Mouse (Mus musculus) forebrain, embryonic 10.5 days (tissue): Measurements from ENCODE around the gene Gm5105. TPM values are rescaled to one million over a fixed set of nuclear protein-coding genes. Genes with fewer than 3 reads are reported as not detected.

Experiments used
- DNase-seq: peaks from one replicate; pipeline ENCODE4 v3.0.0-alpha.2; 2017; ENCODE audit warnings: low spot score; ENCODE audit errors: extremely low spot score
- H3K27ac ChIP-seq: fragments of 300-500 bp; sonication (generic); 2 replicates; pipeline ENCODE4 v1.5.1; 2016; ENCODE audit warnings: mild to moderate bottlenecking
- H3K27me3 ChIP-seq: fragments of 300-500 bp; sonication (generic); 2 replicates; pipeline ENCODE4 v1.6.1; 2016; ENCODE audit warnings: mild to moderate bottlenecking; ENCODE audit not compliant: poor library complexity, severe bottlenecking
- H3K36me3 ChIP-seq: fragments of 300-500 bp; sonication (generic); replicated peaks from 2 replicates; pipeline ENCODE4 v1.6.1; 2016; ENCODE audit warnings: mild to moderate bottlenecking, moderate library complexity
- H3K4me1 ChIP-seq: fragments of 300-500 bp; sonication (generic); 2 replicates; pipeline ENCODE4 v1.6.1; 2016
- H3K4me3 ChIP-seq: fragments of 300-500 bp; sonication (generic); 2 replicates; pipeline ENCODE4 v1.5.1; 2016; ENCODE audit warnings: mild to moderate bottlenecking, moderate library complexity
- H3K9me3 ChIP-seq: fragments of 300-500 bp; sonication (generic); 2 replicates; pipeline ENCODE4 v1.6.1; 2016; ENCODE audit warnings: mild to moderate bottlenecking, moderate library complexity
- WGBS: fragments of 180-500 bp; shearing (Covaris S2); methylation state at CpG from one replicate; pipeline ENCODE4 v1.1.7; 2016; 5-methylcytosine and 5-hydroxymethylcytosine counted together
- polyA plus RNA-seq: library from polyadenylated mRNA; unstranded; fragments of >200 nt; fragmentation: Nextera tagmentation; extraction: Ambion mirVana; gene quantifications from 2 replicates; pipeline ENCODE4 v1.2.1, GENCODE M21; 2016

The Gm5105 gene
- polyA plus RNA-seq, 1 experiment from 2014 or later, result not detected

DNA sequence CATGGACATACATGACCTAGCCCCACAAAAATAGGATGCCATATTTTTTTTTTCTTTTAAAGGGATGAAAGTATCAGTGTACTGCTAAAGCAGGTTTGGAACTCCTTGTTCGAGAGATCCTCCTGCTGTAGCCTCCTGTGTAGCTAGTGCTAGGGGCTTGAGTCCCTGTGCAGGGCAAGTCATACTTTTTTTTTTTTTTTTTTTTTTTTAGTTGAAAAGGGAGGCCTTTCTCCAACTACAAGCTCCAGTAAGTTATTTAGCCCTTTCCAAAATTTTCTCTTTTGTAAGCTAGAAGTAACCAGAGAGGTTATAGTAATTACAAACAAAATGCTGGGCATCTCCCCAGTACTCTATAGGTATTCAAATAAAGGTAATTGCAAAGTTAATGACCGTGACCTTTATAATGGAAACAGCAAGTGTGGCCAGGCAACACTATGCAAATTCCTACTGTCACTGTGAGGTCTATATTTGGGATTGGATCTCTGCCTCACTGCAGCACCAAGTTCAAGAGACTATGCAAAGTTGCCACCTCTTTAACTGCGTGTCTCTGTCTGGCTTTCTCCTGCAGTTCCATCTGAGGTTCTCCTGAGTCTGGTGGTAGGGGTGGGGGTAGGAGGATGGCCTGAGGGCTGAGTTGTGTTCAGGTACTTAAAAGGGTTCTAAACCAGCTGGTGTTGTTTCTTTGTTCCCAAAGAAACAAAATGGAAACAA lies 25.4 kb downstream of the Gm5105 start:
- Histone ChIP-seq H3K4me1 (peaks cover 3% of the 10 kb centered on the region; the same call in 1 of the 2 replicates), H3K4me3 (no peak overlapping the region), H3K27ac (no peak overlapping the region), H3K9me3 (no peaks in the 10 kb centered on the region), H3K27me3 (no peaks in the 10 kb centered on the region), H3K36me3 (no peaks in the 10 kb centered on the region)
- 62% methylated on average over 3 of the region's 3 CpGs for WGBS
- no peak for DNase-seq

DNA sequence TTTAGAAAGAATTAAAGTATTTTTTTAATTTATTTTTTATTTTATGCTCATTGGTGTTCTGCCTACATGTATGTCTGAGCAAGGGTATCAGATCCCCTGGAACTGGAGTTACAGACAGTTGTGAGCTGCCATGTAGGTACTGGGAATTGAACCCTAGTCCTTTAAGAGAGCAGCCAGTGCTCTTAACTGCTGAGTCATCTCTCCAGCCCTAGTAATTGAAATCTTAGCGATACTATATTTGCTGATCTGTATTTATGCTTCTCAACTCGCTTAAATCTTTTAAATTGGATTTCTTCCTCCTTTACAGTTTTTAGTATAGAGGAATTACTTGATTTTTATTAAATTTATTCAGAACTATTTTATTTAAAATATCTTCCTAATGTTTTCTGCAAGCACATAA lies 26.2 kb downstream of the Gm5105 start:
- H3K27me3 ChIP-seq, result no peaks in the 10 kb centered on the region
- no peak overlapping the region for H3K27ac ChIP-seq
- no peak overlapping the region for H3K4me3 ChIP-seq
- DNase-seq, result no peak
- no peaks in the 10 kb centered on the region for H3K9me3 ChIP-seq
- 84% methylated on average over 2 of the region's 2 CpGs for WGBS
- peaks cover 3% of the 10 kb centered on the region; the same call in 1 of the 2 replicates for H3K4me1 ChIP-seq
- H3K36me3 ChIP-seq, result no peaks in the 10 kb centered on the region

DNA sequence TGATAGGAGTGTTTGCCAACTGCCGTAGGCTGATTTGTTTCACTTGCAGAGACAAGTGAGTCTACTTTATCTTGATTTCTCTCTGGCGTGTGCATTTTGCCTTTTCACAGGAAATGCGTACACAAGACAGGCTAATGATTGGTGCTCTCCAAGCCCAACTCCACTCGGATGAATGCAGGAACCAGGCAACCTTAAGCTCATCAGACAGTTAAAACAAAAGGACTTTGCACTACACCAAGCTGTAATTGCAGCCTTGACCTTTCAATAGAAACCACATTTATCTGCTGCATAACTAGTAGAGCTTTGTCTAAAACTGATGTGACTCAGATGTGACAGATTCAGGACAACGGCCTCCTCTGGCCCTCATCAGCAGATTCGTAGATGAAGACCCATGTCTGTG lies 33.2 kb downstream of the Gm5105 start:
- Histone ChIP-seq H3K36me3 (no peaks in the 10 kb centered on the region), H3K27ac (no peak overlapping the region), H3K4me3 (no peak overlapping the region), H3K4me1 (no peaks in the 10 kb centered on the region), H3K9me3 (no peaks in the 10 kb centered on the region), H3K27me3 (no peaks in the 10 kb centered on the region)
- no peak for DNase-seq
- 86% methylated on average over 6 of the region's 6 CpGs for WGBS

DNA sequence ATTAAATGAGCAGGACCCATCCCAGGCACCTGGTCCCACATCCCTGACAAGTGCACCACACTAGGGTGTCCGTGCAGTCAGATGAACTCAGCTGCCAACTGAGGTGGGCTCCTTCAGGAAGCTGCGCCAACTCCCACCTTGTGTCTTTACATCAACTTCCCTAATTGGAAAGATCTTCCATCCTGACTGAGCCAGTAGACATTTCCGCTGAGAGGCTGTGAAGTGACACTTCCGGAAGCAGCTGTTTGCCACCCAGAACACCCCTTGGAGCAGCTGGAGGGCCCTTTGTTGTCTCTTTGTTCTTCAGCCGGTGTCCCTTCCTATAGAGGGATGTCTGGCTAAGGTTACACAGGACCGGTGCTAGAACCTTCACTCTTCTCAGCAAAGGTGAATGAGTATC lies 36.6 kb downstream of the Gm5105 start:
- Histone ChIP-seq H3K36me3 (no peaks in the 10 kb centered on the region), H3K4me1 (no peaks in the 10 kb centered on the region), H3K9me3 (no peaks in the 10 kb centered on the region), H3K27ac (no peak overlapping the region), H3K4me3 (no peak overlapping the region), H3K27me3 (no peaks in the 10 kb centered on the region)
- 91% methylated on average over 6 of the region's 6 CpGs for WGBS
- DNase-seq, result no peak

DNA sequence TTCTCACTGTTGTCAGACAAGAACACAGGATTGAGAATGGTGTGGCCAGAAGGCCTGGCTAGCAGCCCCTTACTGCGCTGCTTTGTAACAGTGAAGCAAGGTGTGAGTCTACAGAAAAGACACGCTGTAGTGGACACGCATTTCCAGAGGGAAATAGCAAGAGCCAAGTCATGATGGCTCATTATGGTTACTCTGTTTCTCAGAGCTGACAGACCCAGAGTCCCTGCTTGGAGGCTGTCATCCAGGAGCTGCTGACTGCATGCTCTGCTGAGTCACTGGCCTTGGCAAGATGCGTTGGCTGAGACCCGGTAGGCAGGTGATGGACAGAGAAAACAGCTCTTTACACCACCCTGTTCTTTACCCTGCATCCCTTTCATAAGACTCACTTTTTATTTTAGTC lies 37.8 kb downstream of the Gm5105 start:
- H3K9me3 ChIP-seq, result no peaks in the 10 kb centered on the region
- DNase-seq, result no peak
- no peaks in the 10 kb centered on the region for H3K4me1 ChIP-seq
- 94% methylated on average over 5 of the region's 5 CpGs for WGBS
- no peaks in the 10 kb centered on the region for H3K27me3 ChIP-seq
- H3K36me3 ChIP-seq, result no peaks in the 10 kb centered on the region
- H3K4me3 ChIP-seq, result no peak overlapping the region
- no peak overlapping the region for H3K27ac ChIP-seq

DNA sequence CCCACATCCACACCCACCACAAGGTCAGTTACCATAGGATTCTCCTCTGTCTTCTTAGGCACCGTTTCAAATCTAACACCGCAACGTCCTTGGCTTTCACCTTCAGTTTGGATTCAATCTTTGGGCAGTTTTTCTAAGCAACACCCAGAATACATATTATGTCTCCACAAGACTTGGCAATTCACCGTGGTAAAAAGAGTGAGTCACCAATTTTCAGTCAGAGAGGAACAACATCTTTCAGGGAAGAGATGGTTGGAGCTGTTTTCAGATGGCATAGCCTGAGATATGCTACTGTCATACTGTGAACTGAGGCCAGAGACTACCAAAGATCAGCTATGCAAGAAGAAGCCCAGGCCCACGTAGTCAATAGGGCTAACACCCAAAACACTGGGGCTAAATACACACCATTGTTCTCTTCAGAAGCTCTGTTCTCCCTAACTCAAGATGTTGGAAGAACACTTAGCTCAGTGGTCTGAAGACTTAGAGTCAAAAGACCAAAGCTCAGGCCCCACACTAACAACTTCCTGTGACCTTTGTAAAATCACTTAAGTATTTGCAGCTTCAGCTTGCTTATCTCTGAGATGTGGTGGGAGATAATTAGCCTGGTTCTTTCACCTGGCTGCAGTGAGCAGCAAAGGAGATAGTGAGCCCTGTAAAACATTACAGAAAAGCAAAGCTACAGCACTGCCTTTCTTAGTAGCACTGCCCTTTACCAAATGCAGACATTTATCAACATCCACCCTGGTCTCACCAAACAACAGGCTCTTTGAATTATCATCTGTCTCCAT lies 39.4 kb downstream of the Gm5105 start:
- Histone ChIP-seq H3K27ac (no peak overlapping the region), H3K4me3 (no peak overlapping the region), H3K9me3 (no peaks in the 10 kb centered on the region), H3K27me3 (no peaks in the 10 kb centered on the region), H3K4me1 (no peaks in the 10 kb centered on the region), H3K36me3 (no peaks in the 10 kb centered on the region)
- no peak for DNase-seq
- 80% methylated on average over 5 of the region's 5 CpGs for WGBS

DNA sequence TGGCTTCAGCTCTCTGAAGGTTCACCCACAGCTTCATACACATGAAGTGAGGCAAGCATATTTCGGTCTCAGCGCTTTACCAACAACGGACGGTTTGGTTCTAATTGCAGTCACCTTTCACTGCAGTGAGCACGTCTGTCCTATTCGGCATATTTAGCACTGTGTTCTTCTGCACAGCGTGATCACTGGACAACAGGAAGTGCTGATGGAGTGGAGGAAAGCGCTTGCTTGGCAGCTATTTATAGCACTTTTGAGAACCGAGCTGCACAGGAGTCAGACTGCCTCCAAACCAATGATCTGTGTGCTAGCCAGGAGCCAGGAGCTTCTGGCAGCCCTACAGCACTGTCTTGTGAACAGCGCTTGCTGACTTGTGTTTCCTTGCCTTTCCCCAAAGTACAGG lies 40.9 kb downstream of the Gm5105 start:
- H3K4me3 ChIP-seq, result no peak overlapping the region
- H3K4me1 ChIP-seq, result no peaks in the 10 kb centered on the region
- H3K27me3 ChIP-seq, result no peaks in the 10 kb centered on the region
- 84% methylated on average over 10 of the region's 10 CpGs for WGBS
- no peak for DNase-seq
- H3K9me3 ChIP-seq, result no peaks in the 10 kb centered on the region
- H3K36me3 ChIP-seq, result no peaks in the 10 kb centered on the region
- no peak overlapping the region for H3K27ac ChIP-seq

DNA sequence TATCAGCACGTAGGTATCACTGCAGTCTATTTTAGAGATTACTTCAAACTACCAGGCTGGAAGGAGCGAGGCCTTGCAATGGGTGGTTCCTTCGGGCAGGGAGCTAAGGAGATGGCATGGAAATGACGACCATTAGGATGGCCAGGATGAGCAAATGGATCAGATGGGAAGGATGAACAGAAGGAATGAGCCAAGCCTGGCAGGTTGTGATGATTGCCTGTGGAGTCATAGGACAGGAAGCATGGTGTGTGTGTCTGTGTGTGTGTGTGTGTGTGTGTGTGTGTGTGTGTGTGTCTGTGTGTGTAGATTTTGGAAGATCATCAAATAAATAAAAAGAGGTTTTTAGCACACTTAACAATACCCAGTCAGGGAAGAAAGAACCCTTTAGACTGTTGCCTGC lies 44.5 kb downstream of the Gm5105 start:
- Histone ChIP-seq H3K36me3 (no peaks in the 10 kb centered on the region), H3K4me3 (no peak overlapping the region), H3K27ac (no peak overlapping the region), H3K9me3 (no peaks in the 10 kb centered on the region), H3K27me3 (no peaks in the 10 kb centered on the region), H3K4me1 (no peaks in the 10 kb centered on the region)
- DNase-seq, result no peak
- WGBS, result 83% methylated on average over 4 of the region's 4 CpGs

DNA sequence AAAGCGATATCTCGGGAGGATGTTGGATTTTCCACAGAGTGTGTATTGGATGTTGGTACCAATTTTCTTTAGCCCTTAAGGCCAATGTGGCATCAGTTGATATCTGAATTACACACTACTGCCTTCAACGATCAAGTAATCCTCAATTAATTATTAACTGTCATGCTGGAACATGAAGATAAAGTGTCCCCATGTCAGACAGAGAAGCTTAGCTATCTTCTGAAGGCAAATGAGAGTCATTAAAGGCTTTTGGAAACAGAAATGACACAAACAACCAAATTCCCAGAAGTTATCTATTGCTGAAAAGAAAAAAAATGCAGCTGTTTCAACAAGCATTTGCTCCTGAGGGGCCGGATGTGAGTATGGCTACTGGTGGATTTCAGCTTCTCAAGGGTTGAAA lies 45.2 kb downstream of the Gm5105 start:
- no peak for DNase-seq
- no peak overlapping the region for H3K27ac ChIP-seq
- H3K27me3 ChIP-seq, result no peaks in the 10 kb centered on the region
- H3K4me3 ChIP-seq, result no peak overlapping the region
- WGBS, result 94% methylated on average over 4 of the region's 4 CpGs
- H3K36me3 ChIP-seq, result no peaks in the 10 kb centered on the region
- H3K9me3 ChIP-seq, result no peaks in the 10 kb centered on the region
- H3K4me1 ChIP-seq, result no peaks in the 10 kb centered on the region

DNA sequence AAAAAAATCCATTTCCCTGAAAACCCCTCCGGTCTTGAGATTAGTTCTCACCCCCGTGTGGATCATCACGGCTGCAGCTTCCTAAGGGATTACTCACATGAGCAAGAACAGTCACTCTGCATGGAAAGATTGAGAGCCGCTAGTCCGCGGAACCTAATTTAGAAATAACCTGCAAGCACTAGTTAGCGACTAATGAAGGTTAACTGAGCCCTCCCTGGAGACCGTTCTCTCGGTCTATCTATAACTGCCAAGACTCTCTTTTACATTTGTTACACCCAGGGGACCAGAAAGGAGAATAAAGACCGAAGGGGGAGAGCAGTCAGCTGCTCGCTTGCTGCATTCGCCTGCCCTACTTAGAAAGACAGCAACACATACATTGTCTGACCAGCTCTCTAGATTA lies 50.4 kb downstream of the Gm5105 start:
- H3K27me3 ChIP-seq, result no peaks in the 10 kb centered on the region
- no peaks in the 10 kb centered on the region for H3K9me3 ChIP-seq
- no peaks in the 10 kb centered on the region for H3K36me3 ChIP-seq
- no peak for DNase-seq
- 95% methylated on average over 12 of the region's 12 CpGs for WGBS
- H3K27ac ChIP-seq, result no peak overlapping the region
- no peak overlapping the region for H3K4me3 ChIP-seq
- 0 out of 2 replicates have a peak, but pooled peaks cover under 1% of the 10 kb centered on the region for H3K4me1 ChIP-seq

DNA sequence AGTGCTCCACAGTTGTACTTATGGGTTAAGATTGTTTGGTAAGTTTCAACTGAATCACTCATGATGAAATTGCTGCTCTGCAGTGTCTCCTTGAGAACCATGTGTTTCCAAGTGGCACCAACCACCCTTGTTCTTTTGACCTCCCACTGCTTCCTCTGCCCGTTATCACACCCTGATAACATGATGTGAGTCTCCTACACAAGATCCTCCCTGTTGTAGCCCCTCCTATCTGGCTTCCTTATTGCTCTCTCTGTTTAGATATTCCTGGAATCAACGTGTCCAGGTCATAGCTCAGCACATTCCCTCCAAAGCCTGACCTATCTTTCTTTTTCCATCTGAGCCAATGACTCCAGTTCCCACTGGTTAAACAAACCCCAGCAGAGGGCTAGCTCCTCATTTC lies 52.5 kb downstream of the Gm5105 start:
- Histone ChIP-seq H3K27ac (no peak overlapping the region), H3K4me3 (no peak overlapping the region), H3K27me3 (no peaks in the 10 kb centered on the region), H3K9me3 (no peaks in the 10 kb centered on the region), H3K36me3 (no peaks in the 10 kb centered on the region), H3K4me1 (0 out of 2 replicates have a peak, but pooled peaks cover 4% of the 10 kb centered on the region)
- WGBS, result 83% methylated on average over 2 of the region's 2 CpGs
- DNase-seq, result no peak

DNA sequence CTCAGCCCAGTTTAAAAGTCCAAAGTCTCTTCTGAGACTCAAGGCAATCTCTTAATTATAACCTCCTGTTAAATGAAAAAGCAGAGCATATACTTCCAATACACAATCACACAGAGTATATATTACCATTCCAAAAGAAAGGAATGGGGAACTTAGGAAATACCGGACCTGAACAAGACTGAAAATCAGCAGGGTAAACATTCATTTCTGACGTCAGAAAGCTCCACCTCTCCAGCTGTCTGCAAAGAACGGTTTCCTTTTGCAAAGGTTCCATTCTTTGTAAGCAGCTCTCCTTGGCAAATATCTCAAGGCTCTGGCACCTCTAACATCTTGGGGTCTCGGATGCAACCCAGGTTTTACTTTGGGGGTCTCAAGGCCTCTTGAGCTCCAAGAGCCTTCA lies 54.8 kb downstream of the Gm5105 start:
- Histone ChIP-seq H3K4me3 (no peak overlapping the region), H3K27ac (no peak overlapping the region), H3K4me1 (0 out of 2 replicates have a peak, but pooled peaks cover 4% of the 10 kb centered on the region), H3K9me3 (no peaks in the 10 kb centered on the region), H3K27me3 (no peaks in the 10 kb centered on the region), H3K36me3 (no peaks in the 10 kb centered on the region)
- 70% methylated on average over 4 of the region's 4 CpGs for WGBS
- DNase-seq, result no peak

DNA sequence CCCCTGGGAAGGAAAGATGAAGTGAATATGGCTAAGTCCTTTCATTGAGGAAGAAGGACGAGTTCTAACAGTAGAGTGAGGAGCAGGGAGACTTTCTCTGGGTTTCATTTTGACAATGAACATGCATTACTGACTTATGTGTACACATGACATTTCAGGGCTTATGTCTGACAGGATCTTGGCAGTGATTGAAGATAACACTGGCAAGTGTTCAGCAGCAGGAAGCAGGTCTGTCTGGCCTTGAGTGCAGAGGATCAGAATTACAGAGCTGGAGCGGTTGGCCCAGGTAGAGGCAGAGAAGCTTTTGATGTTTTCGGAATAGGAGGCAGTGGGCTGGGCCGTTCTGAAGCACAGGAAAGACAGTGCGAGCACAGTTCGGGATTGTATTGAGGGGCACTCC lies 59.0 kb downstream of the Gm5105 start:
- H3K27ac ChIP-seq, result no peak overlapping the region
- no peak overlapping the region for H3K4me3 ChIP-seq
- H3K4me1 ChIP-seq, result 0 out of 2 replicates have a peak, but pooled peaks cover 4% of the 10 kb centered on the region
- no peaks in the 10 kb centered on the region for H3K36me3 ChIP-seq
- H3K27me3 ChIP-seq, result no peaks in the 10 kb centered on the region
- no peak for DNase-seq
- WGBS, result 86% methylated on average over 6 of the region's 6 CpGs
- H3K9me3 ChIP-seq, result peaks cover 7% of the 10 kb centered on the region; the same call in 1 of the 2 replicates
